Comparison of ENCODE assay signal across 8 mouse cellular contexts in genomic region chr4:140964620-140965019, GRCm38 (mm10). TPM values are rescaled to one million over a fixed set of nuclear protein-coding genes. Genes with fewer than 3 reads are reported as not detected.
DNase-seq lines count a peak whose midpoint lies in the region; ATAC-seq and TF ChIP-seq lines count a peak whose summit lies in the region.

No protein-coding gene starts in this region.

- no peak overlapping the region for H3K4me2 ChIP-seq in heart, embryonic 11.5 days
- H3K4me2 ChIP-seq in hindbrain, embryonic 13.5 days: no peak overlapping the region
- no peak overlapping the region for H3K4me2 ChIP-seq in midbrain, embryonic 11.5 days

- no peak for ATAC-seq in heart, embryonic 11.5 days (replicated peaks; ENCODE audit: insufficient number of reproducible peaks, low FRiP score, low TSS enrichment)
- ATAC-seq in erythroblast, adult 5-6 weeks (replicated peaks; ENCODE audit: low FRiP score, poor library complexity, severe bottlenecking): 0 out of 2 replicates have a peak, but pooled peaks have one; percentile 39
- ATAC-seq in hindbrain, embryonic 13.5 days (ENCODE audit: low FRiP score): peak; percentile 4; the same call in 1 of the 2 replicates
- no peak for ATAC-seq in midbrain, embryonic 11.5 days (ENCODE audit: low FRiP score)

- H3K27ac ChIP-seq in heart, embryonic 11.5 days (ENCODE audit: low read depth, low read length): no peak overlapping the region
- peak overlapping the region; percentile 55; the same call in 1 of the 2 replicates for H3K27ac ChIP-seq in hindbrain, embryonic 13.5 days
- no peak overlapping the region for H3K27ac ChIP-seq in midbrain, embryonic 11.5 days (ENCODE audit: low read depth, low read length)
- no peak overlapping the region for H3K27ac ChIP-seq in spleen, adult 2 months (ENCODE audit: insufficient read depth, low read length)

- H3K4me1 ChIP-seq in heart, embryonic 11.5 days (ENCODE audit: control insufficient read depth, insufficient read depth, low read length): peaks cover 19% of the 10 kb centered on the region
- H3K4me1 ChIP-seq in hindbrain, embryonic 13.5 days (replicated peaks): peaks cover 39% of the 10 kb centered on the region
- H3K4me1 ChIP-seq in midbrain, embryonic 11.5 days (ENCODE audit: control insufficient read depth, insufficient read depth, low read length): peaks cover 15% of the 10 kb centered on the region
- H3K4me1 ChIP-seq in spleen, adult 2 months (ENCODE audit: control insufficient read depth, insufficient read depth, insufficient read length): peaks cover 10% of the 10 kb centered on the region; the same call in 1 of the 2 replicates

- H3K36me3 ChIP-seq in heart, embryonic 11.5 days (ENCODE audit: control insufficient read depth, insufficient read depth, low read length): peaks cover 6% of the 10 kb centered on the region; the same call in 1 of the 2 replicates
- peaks cover 30% of the 10 kb centered on the region for H3K36me3 ChIP-seq in hindbrain, embryonic 13.5 days
- H3K36me3 ChIP-seq in midbrain, embryonic 11.5 days (ENCODE audit: control insufficient read depth, insufficient read depth, low read length): no peaks in the 10 kb centered on the region; the same call in 1 of the 2 replicates
- H3K36me3 ChIP-seq in spleen, adult 2 months (ENCODE audit: control insufficient read depth, insufficient read depth, low read length): peaks cover 10% of the 10 kb centered on the region

- H3K9me3 ChIP-seq in heart, embryonic 11.5 days (replicated peaks; ENCODE audit: control insufficient read depth, low read length): no peaks in the 10 kb centered on the region
- no peaks in the 10 kb centered on the region for H3K9me3 ChIP-seq in hindbrain, embryonic 13.5 days
- no peaks in the 10 kb centered on the region for H3K9me3 ChIP-seq in midbrain, embryonic 11.5 days (ENCODE audit: control insufficient read depth, low read length)

- H3K9ac ChIP-seq in heart, embryonic 11.5 days (ENCODE audit: low read depth, low read length): no peak overlapping the region
- peak overlapping the region; percentile 60 for H3K9ac ChIP-seq in hindbrain, embryonic 13.5 days
- 0 out of 2 replicates have a peak overlapping the region, but pooled peaks have one; percentile 20 for H3K9ac ChIP-seq in midbrain, embryonic 11.5 days (ENCODE audit: low read length)

- peak; percentile 97 for DNase-seq in heart, adult 11 months
- DNase-seq in adrenal gland, postnatal 36 days: peak; percentile 89 to 90
- DNase-seq in left cerebral cortex, adult 8-10 months (ENCODE audit: low spot score in 2 of 2): peak; percentile 57 to 66
- DNase-seq in midbrain, embryonic 11.5 days (ENCODE audit: low spot score, missing footprints): peak; percentile 97
- peak in 1 of 2 experiments; percentile 62 for DNase-seq in spleen, adult 2 months (ENCODE audit: low read depth in 1 of 2, low spot score in 2 of 2)

- TF ChIP-seq POLR2A in spleen, adult 2 months (IDR thresholded peaks at IDR 0.05; ENCODE audit: low read depth, low read length): no peak

- 19% methylated on average over 7 of the region's 7 CpGs for WGBS in heart, embryonic 11.5 days (ENCODE audit: insufficient replicate concordance)
- WGBS in hindbrain, embryonic 13.5 days: 13% methylated on average over 7 of the region's 7 CpGs
- 16% methylated on average over 7 of the region's 7 CpGs for WGBS in midbrain, embryonic 11.5 days
- WGBS in spleen, adult 2 months: 9% methylated on average over 7 of the region's 7 CpGs

- TF ChIP-seq CTCF in spleen, adult 2 months (IDR thresholded peaks at IDR 0.05; ENCODE audit: extremely low read depth, insufficient read depth, insufficient read length, insufficient replicate concordance): peak; percentile 63; the same call in 1 of the 2 replicates

- H3K27me3 ChIP-seq in heart, embryonic 11.5 days (ENCODE audit: control insufficient read depth, insufficient read depth, low read length): no peaks in the 10 kb centered on the region
- H3K27me3 ChIP-seq in hindbrain, embryonic 13.5 days: no peaks in the 10 kb centered on the region
- no peaks in the 10 kb centered on the region for H3K27me3 ChIP-seq in midbrain, embryonic 11.5 days (ENCODE audit: control insufficient read depth, insufficient read depth, low read length)
- H3K27me3 ChIP-seq in spleen, adult 2 months (ENCODE audit: control insufficient read depth, insufficient read depth, low read length): no peaks in the 10 kb centered on the region

- H3K4me3 ChIP-seq in heart, embryonic 11.5 days (ENCODE audit: low read depth, low read length): no peak overlapping the region
- no peak overlapping the region for H3K4me3 ChIP-seq in hindbrain, embryonic 13.5 days
- H3K4me3 ChIP-seq in midbrain, embryonic 11.5 days (ENCODE audit: low read depth, low read length): no peak overlapping the region
- H3K4me3 ChIP-seq in spleen, adult 2 months (ENCODE audit: extremely low read depth, insufficient read depth, insufficient read length): no peak overlapping the region

RNA-seq across cellular contexts. Expression of gene Sdhb, which starts 3.6 kb away (rescaled TPM):
- polyA plus RNA-seq in heart, embryonic 11.5 days (2014; fragmentation: Nextera tagmentation; extraction: Ambion mirVana): 760 and 778 TPM in 2 replicates
- 100 to 1,000 TPM; 418 to 498 TPM for total RNA-seq in adrenal gland, postnatal 36 days (2021)
- 46.7 and 50.4 TPM in 2 replicates for total RNA-seq in erythroblast, adult 5-6 weeks (2015; ENCODE audit: low replicate concordance)
- total RNA-seq in erythroblast, adult 5-6 weeks (2017; ENCODE audit: low replicate concordance): 20.5 and 34.4 TPM in 2 replicates
- 442 and 459 TPM in 2 replicates for polyA plus RNA-seq in hindbrain, embryonic 13.5 days (2015; fragmentation: Nextera tagmentation; extraction: Ambion mirVana)
- total RNA-seq in left cerebral cortex, adult 8-10 months (2022): 100 to 1,000 TPM; 186 to 203 (median 195) TPM
- polyA plus RNA-seq in midbrain, embryonic 11.5 days (2014; fragmentation: Nextera tagmentation; extraction: Ambion mirVana): 411 and 422 TPM in 2 replicates
- 66.0 and 79.2 TPM in 2 replicates for polyA plus RNA-seq in spleen, adult 2 months (2012; rRNA removed)

RNA-seq across cellular contexts. Expression of gene Atp13a2, which starts 22.1 kb away (rescaled TPM):
- 18.2 and 18.9 TPM in 2 replicates for polyA plus RNA-seq in heart, embryonic 11.5 days (2014; fragmentation: Nextera tagmentation; extraction: Ambion mirVana)
- total RNA-seq in adrenal gland, postnatal 36 days (2021): 10 to 100 TPM; 33.3 to 34.2 TPM
- 6.7 and 10.0 TPM in 2 replicates for total RNA-seq in erythroblast, adult 5-6 weeks (2015; ENCODE audit: low replicate concordance)
- total RNA-seq in erythroblast, adult 5-6 weeks (2017; ENCODE audit: low replicate concordance): 4.9 and 5.9 TPM in 2 replicates
- 140 TPM in 2 replicates for polyA plus RNA-seq in hindbrain, embryonic 13.5 days (2015; fragmentation: Nextera tagmentation; extraction: Ambion mirVana)
- total RNA-seq in left cerebral cortex, adult 8-10 months (2022): 100 to 1,000 TPM; 141 to 156 (median 150) TPM
- polyA plus RNA-seq in midbrain, embryonic 11.5 days (2014; fragmentation: Nextera tagmentation; extraction: Ambion mirVana): 28.5 and 33.4 TPM in 2 replicates
- polyA plus RNA-seq in spleen, adult 2 months (2012; rRNA removed): 275 and 360 TPM in 2 replicates

RNA-seq across cellular contexts. Expression of gene Mfap2, which starts 45.6 kb away (rescaled TPM):
- polyA plus RNA-seq in heart, embryonic 11.5 days (2014; fragmentation: Nextera tagmentation; extraction: Ambion mirVana): 246 and 248 TPM in 2 replicates
- total RNA-seq in adrenal gland, postnatal 36 days (2021): 10 to 100 TPM in 1 of 2 experiments, 1 to 10 TPM in 1; 8.4 to 10.5 TPM
- total RNA-seq in erythroblast, adult 5-6 weeks (2015; ENCODE audit: low replicate concordance): not detected in 2 replicates
- not detected in 2 replicates for total RNA-seq in erythroblast, adult 5-6 weeks (2017; ENCODE audit: low replicate concordance)
- 198 and 227 TPM in 2 replicates for polyA plus RNA-seq in hindbrain, embryonic 13.5 days (2015; fragmentation: Nextera tagmentation; extraction: Ambion mirVana)
- total RNA-seq in left cerebral cortex, adult 8-10 months (2022): 1 to 10 TPM; 1.8 to 5.2 (median 3.3) TPM
- 250 and 254 TPM in 2 replicates for polyA plus RNA-seq in midbrain, embryonic 11.5 days (2014; fragmentation: Nextera tagmentation; extraction: Ambion mirVana)
- 3.1 and 4.6 TPM in 2 replicates for polyA plus RNA-seq in spleen, adult 2 months (2012; rRNA removed)

RNA-seq across cellular contexts. Expression of gene Padi2, which starts 58.5 kb away (rescaled TPM):
- 3.8 and 5.9 TPM in 2 replicates for polyA plus RNA-seq in heart, embryonic 11.5 days (2014; fragmentation: Nextera tagmentation; extraction: Ambion mirVana)
- 10 to 100 TPM in 1 of 2 experiments, under 1 TPM in 1; 0.76 to 10.4 TPM for total RNA-seq in adrenal gland, postnatal 36 days (2021)
- total RNA-seq in erythroblast, adult 5-6 weeks (2015; ENCODE audit: low replicate concordance): 5.4 and 7.1 TPM in 2 replicates
- 5.0 and 5.1 TPM in 2 replicates for total RNA-seq in erythroblast, adult 5-6 weeks (2017; ENCODE audit: low replicate concordance)
- polyA plus RNA-seq in hindbrain, embryonic 13.5 days (2015; fragmentation: Nextera tagmentation; extraction: Ambion mirVana): 0.89 and 1.1 TPM in 2 replicates
- total RNA-seq in left cerebral cortex, adult 8-10 months (2022): 10 to 100 TPM; 18.8 to 23.9 (median 23.5) TPM
- 0.47 and 0.49 TPM in 2 replicates for polyA plus RNA-seq in midbrain, embryonic 11.5 days (2014; fragmentation: Nextera tagmentation; extraction: Ambion mirVana)
- 10.7 and 12.0 TPM in 2 replicates for polyA plus RNA-seq in spleen, adult 2 months (2012; rRNA removed)

Comparison
In these comparisons a context has a peak if more than half of its experiments do, and no peak if none do; other contexts are left out.
1. ATAC-seq: peak in erythroblast, adult 5-6 weeks (single experiment) and hindbrain, embryonic 13.5 days (single experiment); none in heart, embryonic 11.5 days (single experiment) and midbrain, embryonic 11.5 days (single experiment).
2. RNA of gene Mfap2, which starts 45.6 kb away (polyA plus RNA-seq): 250 to 254 TPM in midbrain, embryonic 11.5 days, 246 to 248 TPM in heart, embryonic 11.5 days and 198 to 227 TPM in hindbrain, embryonic 13.5 days; 3.1 to 4.6 TPM in spleen, adult 2 months; every median in the first group is over 10 times any median in the second.